Mouse (Mus musculus): ENCODE results near the gene Car5a.
A peak's percentile ranks its signal among the peaks of the same experiment; 100 is the strongest.

Car5a gene

GRCm38 (mm10) chr8:121954981-121955555 lies 10.4 kb upstream of the Car5a start:
- DNase-seq (ENCODE audit: low spot score), result no peak

DNA sequence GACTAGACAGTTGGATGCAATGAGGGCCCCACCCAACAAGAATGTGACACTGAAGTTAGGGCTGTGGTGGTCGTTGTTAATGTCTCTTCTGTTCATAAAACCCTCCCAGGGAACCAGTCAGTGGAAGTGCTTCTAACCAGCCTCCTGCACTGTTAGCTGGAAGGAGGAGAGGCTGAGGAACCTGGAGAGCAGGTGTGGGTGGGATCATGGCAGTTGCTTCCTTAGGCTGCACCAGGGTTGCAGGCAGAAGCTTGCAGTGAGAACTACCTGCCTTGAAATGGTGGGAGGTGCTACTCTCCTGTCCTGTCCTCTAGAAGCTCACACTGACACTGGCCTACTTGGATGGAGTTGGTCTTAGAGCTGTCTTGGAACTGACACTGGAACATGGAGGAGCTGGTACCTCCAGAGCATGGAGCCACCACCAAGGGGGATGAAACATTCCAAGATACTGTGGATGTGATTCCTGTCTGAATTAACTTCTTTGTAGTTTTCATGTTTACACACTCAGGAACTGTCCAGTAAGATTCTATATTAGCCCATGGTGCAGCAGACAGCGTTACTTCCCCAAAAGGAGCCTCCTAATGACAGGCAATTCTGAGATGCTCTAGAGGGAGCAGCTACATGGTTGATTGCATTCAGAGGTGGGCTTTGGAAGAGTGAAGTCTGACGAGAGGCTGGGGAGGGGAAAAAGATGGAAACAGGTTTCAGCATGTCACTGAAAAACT lies 9.3 kb upstream of the Car5a start:
- no peak for DNase-seq (ENCODE audit: low spot score)

DNA sequence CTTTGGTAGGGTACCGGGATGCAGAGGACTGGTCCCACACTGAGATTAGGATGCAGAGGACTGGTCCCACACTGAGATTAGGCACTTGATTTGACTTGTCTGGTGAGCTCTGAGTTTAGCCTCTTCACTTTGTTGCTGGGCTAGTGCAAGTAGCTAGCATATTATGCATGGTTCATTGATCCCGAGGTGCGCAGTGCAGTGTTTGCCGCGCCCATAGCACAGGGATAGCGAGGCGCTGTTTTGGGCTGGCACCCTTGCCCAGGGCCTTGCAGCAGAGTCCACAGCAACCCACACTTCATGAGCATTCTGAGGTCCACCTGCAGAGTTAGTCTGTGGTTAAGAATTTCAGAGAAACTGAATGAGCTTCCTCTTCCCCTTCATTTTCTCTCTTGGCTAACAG lies 8.1 kb upstream of the Car5a start:
- DNase-seq (ENCODE audit: low spot score), result no peak

DNA sequence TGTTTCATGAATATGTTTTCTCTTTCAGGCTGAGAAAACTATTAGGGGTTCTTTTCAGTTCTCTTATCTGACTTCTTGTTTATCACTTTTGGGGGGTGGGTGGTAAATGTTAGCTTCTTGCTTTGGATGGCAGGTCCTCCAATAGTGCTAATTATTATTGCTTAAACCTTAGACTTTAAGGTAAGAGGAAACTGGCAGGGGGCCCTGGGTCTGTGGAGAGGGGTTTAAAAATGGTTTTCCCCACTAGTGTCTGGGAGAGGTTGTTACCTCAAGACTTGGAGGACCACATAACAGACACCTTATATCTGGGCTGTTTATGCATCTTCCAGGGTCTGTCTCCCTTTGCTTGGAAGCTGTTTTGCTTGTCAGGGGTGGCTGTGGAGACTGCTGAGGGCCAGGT lies 7.4 kb upstream of the Car5a start:
- DNase-seq (ENCODE audit: low spot score), result no peak

- DNase-seq (ENCODE audit: low spot score), result no peak
Observed at GRCm38 (mm10) chr8:121951656-121952009, 6.9 kb upstream of the Car5a start.

- DNase-seq (ENCODE audit: low spot score), result peak; percentile 66
Observed at GRCm38 (mm10) chr8:121950749-121951655, 6.3 kb upstream of the Car5a start.

DNA sequence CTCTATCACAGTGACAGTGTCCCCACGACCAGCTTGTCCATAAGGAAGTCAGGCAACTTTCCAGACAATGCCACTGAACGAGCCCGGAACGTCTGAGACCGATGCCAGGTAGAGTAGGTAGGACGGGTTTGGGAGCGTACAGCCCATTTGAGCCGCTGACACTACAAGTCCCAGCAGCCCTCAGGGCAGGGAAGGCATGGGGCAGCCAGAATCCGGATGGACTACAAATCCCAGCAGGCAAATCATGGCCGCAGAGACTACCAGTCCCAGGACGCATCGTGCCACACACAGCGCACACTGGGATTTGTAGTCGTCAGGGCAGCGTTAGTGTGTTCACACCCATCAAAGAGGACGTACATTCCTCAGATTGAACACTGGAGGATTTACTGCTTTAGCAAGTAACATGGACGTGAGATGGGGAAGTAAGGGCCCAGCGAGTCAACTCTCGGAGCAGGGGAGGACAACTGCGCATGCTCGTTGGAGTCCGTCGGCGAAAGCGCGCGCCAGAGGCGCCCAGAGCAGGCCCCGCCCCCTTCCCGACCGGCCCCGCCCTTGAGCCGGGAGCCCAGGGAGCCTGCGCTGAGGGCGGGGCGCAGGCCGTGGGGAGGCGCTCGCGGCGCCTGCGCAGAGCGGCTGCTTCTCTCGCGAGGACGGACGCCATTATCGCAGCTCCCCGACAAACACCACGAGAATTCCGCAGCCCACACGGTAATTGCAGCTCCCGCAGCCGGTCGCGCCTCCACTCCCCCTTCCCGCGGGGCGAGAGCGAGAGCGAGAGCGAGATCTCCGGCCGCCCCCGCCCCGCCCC lies 5.4 kb upstream of the Car5a start:
- DNase-seq (ENCODE audit: low spot score), result peak; percentile 99

DNA sequence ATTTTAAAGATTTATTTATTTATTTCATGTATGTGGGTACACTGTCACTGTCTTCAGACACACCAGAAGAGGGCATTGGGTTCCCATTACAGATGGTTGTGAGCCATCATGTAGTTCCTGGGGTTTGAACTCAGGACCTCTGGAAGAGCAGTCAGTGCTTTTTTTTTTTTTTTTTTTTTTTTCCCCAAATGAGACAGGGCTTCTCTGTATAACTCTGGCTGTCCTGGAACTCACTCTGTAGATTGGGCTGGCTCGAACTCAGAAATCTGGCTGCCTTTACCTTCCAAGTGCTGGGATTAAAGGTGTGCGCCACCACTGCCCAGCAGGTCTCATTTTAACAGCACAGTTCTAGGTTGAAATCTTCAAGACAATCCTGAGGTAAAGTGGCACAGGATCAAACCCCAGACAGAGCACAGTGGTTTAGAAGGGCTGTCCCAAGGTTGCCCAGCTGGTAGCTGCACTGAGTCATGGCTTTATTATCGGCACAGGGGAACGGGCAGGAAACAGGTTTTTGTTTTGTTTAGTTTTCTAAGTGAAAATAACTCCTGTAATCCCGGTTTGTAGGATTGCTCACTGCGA lies 4.6 kb upstream of the Car5a start, which contains the start of gene Banp:
TSS of gene Banp (plus strand) at position 529 of the 579 bp plus-strand sequence.
- DNase-seq (ENCODE audit: low spot score), result no peak

- DNase-seq (ENCODE audit: low spot score), result no peak
Observed at GRCm38 (mm10) chr8:121948321-121949145, 3.8 kb upstream of the Car5a start.

- DNase-seq (ENCODE audit: low spot score), result peak; percentile 87
Observed at GRCm38 (mm10) chr8:121947753-121948141, 3.0 kb upstream of the Car5a start.

DNA sequence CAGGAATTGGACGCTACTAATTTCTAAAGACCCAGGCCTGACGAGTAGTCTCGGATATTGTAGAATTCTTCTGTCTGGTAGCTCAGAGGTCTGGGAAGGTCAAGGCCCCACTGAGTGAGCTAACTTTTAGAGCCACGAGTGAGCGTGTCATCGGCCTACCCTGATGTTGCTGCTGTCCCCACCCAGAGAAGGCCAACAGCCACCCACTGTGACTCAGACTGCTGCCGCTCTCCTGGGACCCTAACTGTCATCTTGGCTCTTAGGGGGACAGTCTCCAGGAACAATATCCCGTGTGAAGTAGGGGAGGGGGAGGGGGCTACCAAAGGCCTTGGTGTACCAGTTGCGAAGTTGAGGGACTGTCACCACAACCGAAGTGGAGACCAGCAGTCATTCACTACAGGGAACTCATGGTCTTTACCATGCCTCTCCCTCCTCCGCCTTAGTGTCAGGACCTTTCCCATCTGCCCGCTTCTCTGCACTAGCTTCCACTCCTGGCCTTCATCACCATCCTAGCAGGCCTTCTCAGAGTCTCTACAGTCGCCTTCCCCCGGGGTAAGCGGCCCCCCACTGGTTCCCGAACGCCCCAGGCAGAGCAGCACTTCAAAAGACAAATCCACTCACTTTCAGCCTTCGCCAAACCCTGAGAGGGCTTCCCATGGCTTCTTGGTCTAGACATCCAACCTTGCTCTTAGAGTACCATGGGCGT lies 2.5 kb upstream of the Car5a start:
- no peak for DNase-seq (ENCODE audit: low spot score)

DNA sequence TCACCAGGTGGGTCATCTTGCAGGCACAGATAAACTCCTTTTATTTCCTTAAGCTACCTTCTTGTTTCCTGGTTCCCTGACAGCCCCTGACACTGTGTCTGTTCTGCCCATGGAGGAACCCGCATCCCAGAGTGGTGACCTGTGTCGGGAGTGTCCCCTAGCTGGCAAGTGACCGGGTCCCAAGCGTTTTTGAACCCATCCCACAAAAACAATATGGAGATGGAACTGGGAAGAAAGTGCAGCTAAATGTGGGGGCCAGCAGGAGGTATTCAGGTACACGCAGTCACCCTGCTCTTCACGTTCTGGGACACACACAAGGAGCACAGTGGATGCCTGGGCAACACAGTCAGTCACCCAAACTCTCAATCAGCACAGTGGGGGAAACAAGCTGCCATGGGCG lies 1.6 kb upstream of the Car5a start:
- no peak for DNase-seq (ENCODE audit: low spot score)

DNA sequence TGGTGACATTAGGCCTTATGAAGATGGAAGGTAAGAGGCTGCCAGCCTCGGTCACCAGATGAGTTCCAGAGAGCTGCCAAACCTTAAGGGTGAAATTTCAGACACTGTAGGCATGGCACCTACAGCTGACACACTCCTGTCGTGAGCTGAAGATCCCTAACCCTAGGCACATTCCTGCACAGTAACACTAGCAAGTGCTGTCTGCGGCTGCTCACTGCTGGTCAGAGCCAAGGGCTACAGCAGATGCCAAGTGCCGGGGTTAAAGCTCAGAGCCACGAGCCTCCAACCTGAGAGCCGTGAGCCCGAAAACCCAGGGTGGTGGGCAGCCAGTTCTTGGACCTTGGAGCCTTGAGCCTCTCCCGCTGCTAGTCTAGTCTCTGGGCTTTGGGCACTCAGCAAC lies 988 bp downstream of the Car5a start:
- DNase-seq (ENCODE audit: low spot score), result no peak

GRCm38 (mm10) chr8:121943057-121943540 lies 1.6 kb downstream of the Car5a start:
- no peak for DNase-seq (ENCODE audit: low spot score)

- DNase-seq (ENCODE audit: low spot score), result no peak
Observed at GRCm38 (mm10) chr8:121938732-121939131, 6.0 kb downstream of the Car5a start.

DNA sequence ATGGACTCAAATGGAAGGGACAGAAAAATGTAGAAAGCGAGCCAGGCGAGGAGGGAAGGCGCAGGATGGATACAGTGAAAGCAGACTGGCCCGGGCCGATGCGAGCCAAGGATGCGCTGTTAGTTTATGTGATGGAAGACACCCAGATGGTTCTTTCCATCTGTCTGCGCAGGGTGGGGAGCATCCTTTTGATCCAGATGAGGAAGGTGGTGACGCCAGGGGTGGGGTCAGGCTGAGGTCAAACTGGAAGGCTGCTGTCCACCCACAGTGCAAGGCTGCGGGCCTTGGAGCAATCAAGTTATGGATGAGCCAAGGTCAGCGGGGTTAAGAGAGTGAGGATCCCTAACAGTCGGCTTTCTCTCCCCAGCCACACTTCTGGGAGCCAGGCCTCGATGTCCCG lies 8.3 kb downstream of the Car5a start:
- no peak for DNase-seq (ENCODE audit: low spot score)

DNA sequence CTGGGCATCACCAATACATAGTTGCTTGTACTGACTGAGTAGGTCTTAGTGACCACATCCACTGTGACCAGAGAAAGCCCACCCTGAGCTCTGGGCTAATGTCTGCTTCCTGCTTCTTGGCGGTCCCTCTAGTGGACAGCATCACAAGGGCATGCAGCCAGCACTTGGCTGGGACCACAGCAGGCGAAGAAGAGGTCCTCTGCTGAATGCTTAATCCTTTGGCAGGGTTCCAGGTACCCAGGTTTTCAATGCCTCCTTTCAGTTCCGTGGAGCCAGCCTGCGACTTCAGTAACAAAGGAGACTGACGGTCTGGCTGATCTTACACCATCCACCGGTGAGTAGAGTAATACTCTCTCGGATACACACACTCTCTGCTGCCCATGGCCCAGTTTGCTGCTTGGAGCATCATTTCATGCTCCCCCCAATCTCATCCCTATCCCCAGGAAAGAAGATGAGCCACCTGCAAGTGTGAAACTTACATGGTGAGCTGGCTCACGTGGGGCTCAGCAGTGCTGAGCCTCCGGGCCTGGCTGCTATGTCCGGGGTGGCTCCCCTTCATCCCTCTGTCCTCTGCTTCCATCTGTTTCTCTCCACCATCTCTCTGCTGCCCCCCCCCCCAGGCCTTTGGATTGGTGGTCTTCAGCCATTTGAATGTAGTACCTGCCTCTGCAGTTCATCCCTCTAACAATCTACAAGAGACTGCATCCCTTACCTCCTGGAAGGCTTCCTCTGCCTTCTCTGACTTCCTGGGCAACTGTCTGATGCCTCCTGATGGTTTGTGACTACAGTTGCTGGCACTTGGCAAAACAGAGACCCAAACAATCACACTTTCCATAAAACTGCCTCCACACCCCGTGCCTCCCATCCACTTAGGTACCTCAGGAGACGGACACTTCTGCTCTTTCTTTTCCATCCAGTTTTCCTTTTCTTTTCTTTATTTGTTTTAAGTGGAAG lies 9.1 kb downstream of the Car5a start:
- no peak for DNase-seq (ENCODE audit: low spot score)

DNA sequence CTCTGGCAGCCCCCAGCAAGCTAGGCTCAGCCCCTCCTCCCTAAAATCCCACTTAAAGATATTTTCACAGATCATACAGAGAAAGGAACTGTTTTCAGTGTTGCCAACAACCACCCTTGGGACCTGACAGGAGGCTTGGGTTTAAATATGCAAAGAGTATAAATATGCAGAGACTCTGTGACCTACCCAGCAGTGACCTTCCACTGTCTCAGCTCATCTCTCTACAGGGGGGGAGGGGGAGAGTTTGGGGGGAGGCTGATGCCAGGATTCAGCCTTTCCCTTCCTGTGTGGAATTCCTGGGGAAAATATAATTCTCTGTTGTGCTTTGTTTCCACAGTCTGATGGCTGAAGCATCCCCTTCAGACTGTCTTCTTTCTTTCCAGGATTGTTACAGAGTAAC lies 9.8 kb downstream of the Car5a start:
- no peak for DNase-seq (ENCODE audit: low spot score)

DNA sequence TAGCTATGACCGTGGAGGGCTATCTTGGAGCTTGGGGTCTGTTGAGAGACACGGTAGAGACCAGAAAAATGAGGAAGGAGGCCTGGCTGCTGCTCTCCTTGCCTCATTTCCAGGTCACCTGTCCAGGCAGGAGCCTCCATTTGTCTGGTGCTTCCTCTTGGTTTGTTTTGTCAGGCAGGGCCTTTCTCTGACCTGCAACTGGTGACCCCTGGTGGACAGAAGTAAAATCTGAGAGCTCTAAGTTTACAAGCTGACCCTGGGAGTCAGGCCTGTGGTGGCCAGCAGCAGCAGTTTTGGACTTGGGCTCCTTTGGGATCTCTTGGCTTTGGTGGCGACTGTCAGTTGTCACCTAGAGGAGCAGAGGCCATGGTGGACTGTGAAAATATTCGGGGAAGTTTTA lies 10.2 kb downstream of the Car5a start:
- no peak for DNase-seq (ENCODE audit: low spot score)
